Mouse (Mus musculus): ENCODE measurements around the gene Spint2. TPM values are rescaled to one million over a fixed set of nuclear protein-coding genes. Genes with fewer than 3 reads are reported as not detected.
A peak's percentile ranks its signal among the peaks of the same experiment; 100 is the strongest.

The Spint2 gene
- polyA plus RNA-seq, 1 experiment from 2014 or later: 399 TPM

DNA sequence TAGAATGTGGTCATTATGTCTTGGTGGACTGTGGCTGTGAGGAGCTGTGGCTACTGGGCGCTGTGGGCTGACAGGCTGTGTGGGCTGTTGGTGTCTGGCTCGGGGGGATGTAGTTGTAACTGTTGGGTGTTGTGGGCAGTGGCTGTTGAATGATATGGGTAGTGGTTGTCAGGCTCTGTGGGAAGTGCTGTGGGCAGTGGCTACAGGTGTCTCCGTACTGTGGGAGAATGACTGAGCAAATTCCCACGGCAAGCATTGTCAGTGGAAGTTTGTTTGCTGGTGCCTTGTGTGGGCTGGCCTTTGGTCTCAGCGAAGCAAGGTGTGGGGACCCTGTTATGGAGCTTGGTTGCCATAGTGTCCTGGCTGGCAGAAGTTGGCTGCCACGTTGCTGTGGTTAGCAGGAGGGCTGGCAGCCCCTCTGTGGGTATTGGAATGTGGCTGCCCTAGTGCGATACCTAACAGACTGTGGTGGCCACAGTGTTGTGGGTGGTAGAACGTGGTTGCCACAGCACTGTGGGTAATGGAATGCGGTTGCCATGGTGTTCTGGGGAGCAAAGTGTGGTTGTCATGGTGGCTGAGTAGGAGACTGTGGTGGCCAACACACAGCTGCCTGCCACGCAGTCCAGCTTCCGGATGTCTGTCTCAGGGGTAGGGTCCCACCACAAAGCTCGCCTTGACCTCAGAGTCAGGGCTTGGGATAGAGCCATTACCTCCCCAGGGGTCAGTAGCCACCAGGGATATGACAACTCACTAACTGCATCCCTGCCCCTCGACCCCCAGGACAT lies 33.3 kb upstream of the Spint2 start:
- no peak overlapping the region for H3K4me3 ChIP-seq (replicated peaks; ENCODE audit: low read length)
- H3K27ac ChIP-seq (ENCODE audit: low read length): no peak overlapping the region
- H3K36me3 ChIP-seq (ENCODE audit: control insufficient read depth, insufficient read depth, low read length): no peaks in the 10 kb centered on the region
- no peak overlapping the region for H3K4me2 ChIP-seq (ENCODE audit: low read depth, low read length)
- peaks cover 36% of the 10 kb centered on the region for H3K4me1 ChIP-seq (ENCODE audit: control insufficient read depth, insufficient read depth, low read length)
- no peak overlapping the region for H3K9ac ChIP-seq (ENCODE audit: low read length)
- H3K27me3 ChIP-seq (ENCODE audit: control insufficient read depth, insufficient read depth, low read length): no peaks in the 10 kb centered on the region; the same call in 1 of the 2 replicates
- H3K9me3 ChIP-seq (replicated peaks; ENCODE audit: control insufficient read depth, low read length): no peaks in the 10 kb centered on the region
- 77% methylated on average over 13 of the region's 13 CpGs for WGBS
- no peak for ATAC-seq (ENCODE audit: insufficient read depth, low FRiP score)

DNA sequence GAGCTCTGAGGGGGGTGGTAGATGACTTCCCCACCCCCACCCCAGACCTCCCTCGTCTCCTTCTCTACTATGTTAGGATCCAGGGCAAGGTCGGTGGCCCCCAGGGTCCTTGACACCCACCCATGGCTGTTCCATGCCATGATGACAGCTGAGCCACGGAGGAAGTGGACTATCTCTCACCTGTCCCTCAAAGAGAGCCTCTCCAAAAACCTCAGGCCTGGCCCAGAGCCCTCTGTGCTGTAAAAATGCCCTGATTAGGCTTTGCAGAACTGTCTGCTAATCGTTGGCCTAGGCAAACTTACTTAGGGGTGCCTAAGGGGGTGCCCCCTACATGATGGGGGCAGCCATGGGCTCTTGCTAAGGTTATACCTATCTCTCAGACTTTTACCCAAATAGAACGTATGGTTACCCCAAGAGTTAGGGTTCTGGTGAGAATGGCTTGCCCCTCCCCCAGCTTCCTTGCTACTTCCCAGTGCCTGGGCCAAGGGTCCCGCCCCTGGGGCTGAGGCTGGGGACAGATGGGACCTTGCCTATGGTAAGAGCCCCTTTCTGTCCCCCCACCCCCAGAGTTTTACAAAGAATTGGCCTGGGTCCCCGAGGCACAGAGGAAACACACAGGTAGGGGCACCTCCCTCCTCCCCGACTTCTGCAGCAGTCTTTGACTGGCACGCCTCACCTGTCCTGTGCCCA lies 32.0 kb upstream of the Spint2 start:
- ATAC-seq (ENCODE audit: insufficient read depth, low FRiP score): no peak
- WGBS: 51% methylated on average over 9 of the region's 9 CpGs
- Histone ChIP-seq H3K9me3 (replicated peaks; ENCODE audit: control insufficient read depth, low read length) (no peaks in the 10 kb centered on the region), H3K27ac (ENCODE audit: low read length) (no peak overlapping the region), H3K36me3 (ENCODE audit: control insufficient read depth, insufficient read depth, low read length) (no peaks in the 10 kb centered on the region), H3K4me1 (ENCODE audit: control insufficient read depth, insufficient read depth, low read length) (peaks cover 34% of the 10 kb centered on the region), H3K9ac (ENCODE audit: low read length) (no peak overlapping the region), H3K27me3 (ENCODE audit: control insufficient read depth, insufficient read depth, low read length) (peaks cover 3% of the 10 kb centered on the region; the same call in 1 of the 2 replicates), H3K4me2 (ENCODE audit: low read depth, low read length) (no peak overlapping the region), H3K4me3 (replicated peaks; ENCODE audit: low read length) (no peak overlapping the region)

DNA sequence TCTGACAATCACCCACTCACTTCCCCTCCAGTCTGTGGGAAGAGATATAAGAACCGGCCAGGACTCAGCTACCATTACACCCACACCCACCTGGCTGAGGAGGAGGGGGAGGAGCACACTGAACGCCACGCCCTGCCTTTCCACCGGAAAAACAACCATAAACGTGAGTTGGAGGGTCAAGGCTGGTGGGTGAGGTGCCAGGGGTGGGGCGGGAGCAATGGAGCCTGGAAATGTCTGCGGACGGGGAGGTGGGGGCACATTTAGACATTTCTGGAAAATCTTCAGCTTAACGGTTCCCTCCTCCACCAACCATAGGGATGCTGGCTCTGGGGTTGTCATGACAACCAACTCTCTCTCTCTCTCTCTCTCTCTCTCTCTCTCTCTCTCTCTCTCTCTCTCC lies 31.3 kb upstream of the Spint2 start:
- 36% methylated on average over 9 of the region's 9 CpGs for WGBS
- no peak for ATAC-seq (ENCODE audit: insufficient read depth, low FRiP score)
- peaks cover 3% of the 10 kb centered on the region; the same call in 1 of the 2 replicates for H3K27me3 ChIP-seq (ENCODE audit: control insufficient read depth, insufficient read depth, low read length)

DNA sequence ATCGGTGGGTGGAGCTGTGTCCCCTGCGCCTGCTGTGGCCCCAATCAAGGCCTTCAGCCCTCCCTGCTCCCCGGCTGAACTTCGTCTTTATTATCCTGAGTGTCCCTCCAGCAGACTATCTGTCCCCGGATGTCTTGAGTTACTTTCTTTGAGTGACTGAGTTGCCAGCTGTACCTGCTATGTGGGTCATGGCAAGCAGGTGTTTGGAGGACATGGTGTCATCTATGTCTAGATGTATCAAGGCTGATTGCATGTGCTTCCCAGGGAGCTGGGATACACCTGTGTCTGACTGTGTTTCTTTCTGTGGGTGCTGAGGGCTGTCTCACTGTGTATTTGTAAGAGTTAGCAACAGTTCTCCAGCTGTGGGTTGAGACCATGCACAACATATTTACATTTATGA lies 28.0 kb upstream of the Spint2 start:
- no peaks in the 10 kb centered on the region for H3K36me3 ChIP-seq (ENCODE audit: control insufficient read depth, insufficient read depth, low read length)
- H3K9ac ChIP-seq (ENCODE audit: low read length): peak overlapping the region; percentile 79
- WGBS: 8% methylated on average over 5 of the region's 5 CpGs
- peak overlapping the region; percentile 96 for H3K4me2 ChIP-seq (ENCODE audit: low read depth, low read length)
- peaks cover 31% of the 10 kb centered on the region for H3K4me1 ChIP-seq (ENCODE audit: control insufficient read depth, insufficient read depth, low read length)
- peaks cover 12% of the 10 kb centered on the region; the same call in 1 of the 2 replicates for H3K27me3 ChIP-seq (ENCODE audit: control insufficient read depth, insufficient read depth, low read length)
- no peak overlapping the region for H3K27ac ChIP-seq (ENCODE audit: low read length)
- peak overlapping the region; percentile 53 for H3K4me3 ChIP-seq (replicated peaks; ENCODE audit: low read length)
- no peaks in the 10 kb centered on the region for H3K9me3 ChIP-seq (replicated peaks; ENCODE audit: control insufficient read depth, low read length)
- ATAC-seq (ENCODE audit: insufficient read depth, low FRiP score): no peak

More for the DNA sequence above, 31.3 kb upstream of the Spint2 start:
- Histone ChIP-seq H3K4me2 (ENCODE audit: low read depth, low read length) (no peak overlapping the region), H3K36me3 (ENCODE audit: control insufficient read depth, insufficient read depth, low read length) (no peaks in the 10 kb centered on the region), H3K9me3 (replicated peaks; ENCODE audit: control insufficient read depth, low read length) (no peaks in the 10 kb centered on the region), H3K4me3 (replicated peaks; ENCODE audit: low read length) (no peak overlapping the region), H3K4me1 (ENCODE audit: control insufficient read depth, insufficient read depth, low read length) (peaks cover 32% of the 10 kb centered on the region), H3K27ac (ENCODE audit: low read length) (no peak overlapping the region), H3K9ac (ENCODE audit: low read length) (no peak overlapping the region)

DNA sequence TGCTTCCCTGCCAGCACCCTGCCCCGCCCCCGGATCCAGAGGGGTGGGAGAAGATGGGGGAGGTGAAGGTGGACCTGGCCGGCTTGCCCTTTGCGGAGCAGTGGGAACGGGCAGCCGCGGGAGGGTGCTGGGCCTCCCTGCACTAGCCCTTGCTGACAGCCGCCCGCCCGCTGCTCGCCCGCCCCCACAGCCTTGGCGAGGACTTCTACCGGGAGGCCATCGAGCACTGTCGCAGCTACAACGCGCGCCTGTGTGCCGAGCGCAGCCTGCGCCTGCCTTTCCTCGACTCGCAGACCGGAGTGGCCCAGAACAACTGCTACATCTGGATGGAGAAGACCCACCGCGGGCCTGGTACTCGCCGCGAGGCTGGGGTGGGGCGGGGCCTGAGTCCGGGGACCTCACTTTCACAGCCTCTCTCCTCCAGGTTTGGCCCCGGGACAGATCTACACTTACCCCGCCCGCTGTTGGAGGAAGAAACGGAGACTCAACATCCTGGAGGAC lies 27.6 kb upstream of the Spint2 start:
- Histone ChIP-seq H3K27me3 (ENCODE audit: control insufficient read depth, insufficient read depth, low read length) (peaks cover 13% of the 10 kb centered on the region; the same call in 1 of the 2 replicates), H3K4me3 (replicated peaks; ENCODE audit: low read length) (peak overlapping the region; percentile 53), H3K4me1 (ENCODE audit: control insufficient read depth, insufficient read depth, low read length) (peaks cover 36% of the 10 kb centered on the region), H3K9me3 (replicated peaks; ENCODE audit: control insufficient read depth, low read length) (no peaks in the 10 kb centered on the region), H3K36me3 (ENCODE audit: control insufficient read depth, insufficient read depth, low read length) (no peaks in the 10 kb centered on the region), H3K27ac (ENCODE audit: low read length) (no peak overlapping the region), H3K4me2 (ENCODE audit: low read depth, low read length) (peak overlapping the region; percentile 96), H3K9ac (ENCODE audit: low read length) (peak overlapping the region; percentile 79)
- ATAC-seq (ENCODE audit: insufficient read depth, low FRiP score): peak; percentile 11; the same call in 1 of the 2 replicates
- WGBS: under 1% methylated on average over 36 of the region's 36 CpGs

DNA sequence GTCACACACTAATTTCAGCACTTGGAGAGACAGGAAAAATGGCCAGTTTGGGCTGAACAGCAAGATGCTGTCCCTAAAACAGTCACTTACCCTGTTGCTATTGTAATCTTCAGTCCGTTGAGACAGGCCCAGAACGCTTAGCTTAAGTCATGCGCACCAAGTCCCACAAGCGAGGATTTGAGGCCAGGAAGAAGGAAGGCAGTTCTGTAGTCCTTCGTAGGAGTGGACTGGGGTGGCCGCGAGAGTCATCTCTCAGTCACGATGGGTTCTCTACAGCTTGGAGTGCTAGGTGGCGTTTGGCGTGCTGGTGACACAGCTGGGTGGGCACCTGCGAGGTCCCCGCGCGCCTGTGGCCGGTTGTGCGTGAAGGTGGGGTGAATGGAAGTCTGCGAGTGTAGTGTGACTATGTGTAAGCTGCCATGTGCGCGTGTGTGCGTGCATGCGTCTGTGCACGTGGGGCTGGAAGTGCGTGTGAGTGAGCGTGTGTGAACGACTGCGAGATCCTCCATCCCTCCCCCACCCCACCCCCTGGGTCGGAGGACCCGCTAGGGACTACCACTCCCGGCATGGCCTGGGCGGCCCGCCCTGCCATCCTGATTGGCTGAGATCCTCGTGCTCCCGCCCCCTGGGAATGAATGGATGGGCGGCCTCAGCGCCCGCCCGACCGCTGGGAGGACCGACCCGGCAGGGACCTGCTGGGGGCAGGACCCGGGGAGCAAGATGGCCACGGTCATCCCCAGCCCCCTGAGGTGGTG lies 25.8 kb upstream of the Spint2 start:
- H3K27ac ChIP-seq (ENCODE audit: low read length): no peak overlapping the region; the same call in 1 of the 2 replicates
- peaks cover 18% of the 10 kb centered on the region; the same call in 1 of the 2 replicates for H3K27me3 ChIP-seq (ENCODE audit: control insufficient read depth, insufficient read depth, low read length)
- H3K9me3 ChIP-seq (replicated peaks; ENCODE audit: control insufficient read depth, low read length): no peaks in the 10 kb centered on the region
- WGBS: 2% methylated on average over 42 of the region's 42 CpGs
- peaks cover 40% of the 10 kb centered on the region for H3K4me1 ChIP-seq (ENCODE audit: control insufficient read depth, insufficient read depth, low read length)
- H3K9ac ChIP-seq (ENCODE audit: low read length): peak overlapping the region; percentile 70
- H3K4me2 ChIP-seq (ENCODE audit: low read depth, low read length): peak overlapping the region; percentile 99
- peak; percentile 88 for ATAC-seq (ENCODE audit: insufficient read depth, low FRiP score)
- H3K4me3 ChIP-seq (replicated peaks; ENCODE audit: low read length): peak overlapping the region; percentile 68
- no peaks in the 10 kb centered on the region for H3K36me3 ChIP-seq (ENCODE audit: control insufficient read depth, insufficient read depth, low read length)

DNA sequence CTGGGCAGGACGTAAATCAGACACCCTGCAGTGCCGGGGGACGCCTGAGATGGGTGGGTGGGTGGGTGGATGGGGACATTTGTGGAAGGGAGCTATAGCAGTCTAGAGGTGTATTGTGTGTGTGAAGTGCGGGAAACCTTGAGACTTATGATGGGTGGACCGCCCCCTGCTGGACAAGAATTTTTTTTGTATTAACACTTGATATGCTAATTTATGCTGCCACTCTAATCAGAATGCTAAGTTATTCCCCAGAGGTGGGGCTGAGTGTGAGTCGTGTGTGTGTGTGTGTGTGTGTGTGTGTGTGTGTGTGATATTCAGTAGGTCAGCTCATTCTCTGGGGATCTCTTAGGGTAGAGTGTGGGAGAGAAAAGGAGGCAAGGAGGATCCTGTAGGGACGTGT lies 24.9 kb upstream of the Spint2 start:
- Histone ChIP-seq H3K4me1 (ENCODE audit: control insufficient read depth, insufficient read depth, low read length) (peaks cover 40% of the 10 kb centered on the region), H3K27me3 (ENCODE audit: control insufficient read depth, insufficient read depth, low read length) (peaks cover 18% of the 10 kb centered on the region; the same call in 1 of the 2 replicates), H3K9me3 (replicated peaks; ENCODE audit: control insufficient read depth, low read length) (no peaks in the 10 kb centered on the region), H3K4me2 (ENCODE audit: low read depth, low read length) (0 out of 2 replicates have a peak overlapping the region, but pooled peaks have one; percentile 99), H3K36me3 (ENCODE audit: control insufficient read depth, insufficient read depth, low read length) (no peaks in the 10 kb centered on the region), H3K9ac (ENCODE audit: low read length) (no peak overlapping the region), H3K27ac (ENCODE audit: low read length) (no peak overlapping the region), H3K4me3 (replicated peaks; ENCODE audit: low read length) (no peak overlapping the region)
- ATAC-seq (ENCODE audit: insufficient read depth, low FRiP score): no peak
- WGBS: 33% methylated on average over 7 of the region's 7 CpGs

DNA sequence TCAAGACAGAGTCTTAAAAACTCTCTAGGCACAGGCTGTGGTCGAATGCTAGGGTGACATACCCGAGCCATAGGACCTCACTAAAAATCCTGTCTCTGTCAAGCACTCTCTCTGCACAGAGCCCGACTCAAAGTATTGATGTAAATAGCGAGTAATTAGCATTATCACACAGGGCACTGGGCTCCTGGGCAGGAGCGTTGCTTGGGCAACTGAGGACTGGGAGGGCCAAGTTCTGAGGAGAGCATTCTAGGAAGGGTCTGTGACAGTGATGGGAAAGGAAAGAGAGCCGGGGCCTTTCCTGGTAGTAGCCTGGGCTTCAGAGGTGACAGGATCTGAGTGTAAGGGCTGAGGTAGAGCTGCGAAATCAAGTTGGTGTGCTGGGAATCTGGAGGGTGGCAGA lies 24.4 kb upstream of the Spint2 start:
- 69% methylated on average over 7 of the region's 7 CpGs for WGBS
- no peak for ATAC-seq (ENCODE audit: insufficient read depth, low FRiP score)
- Histone ChIP-seq H3K9me3 (replicated peaks; ENCODE audit: control insufficient read depth, low read length) (no peaks in the 10 kb centered on the region), H3K4me3 (replicated peaks; ENCODE audit: low read length) (no peak overlapping the region), H3K27me3 (ENCODE audit: control insufficient read depth, insufficient read depth, low read length) (peaks cover 18% of the 10 kb centered on the region; the same call in 1 of the 2 replicates), H3K4me2 (ENCODE audit: low read depth, low read length) (no peak overlapping the region), H3K9ac (ENCODE audit: low read length) (no peak overlapping the region), H3K27ac (ENCODE audit: low read length) (no peak overlapping the region), H3K4me1 (ENCODE audit: control insufficient read depth, insufficient read depth, low read length) (peaks cover 40% of the 10 kb centered on the region), H3K36me3 (ENCODE audit: control insufficient read depth, insufficient read depth, low read length) (no peaks in the 10 kb centered on the region)

Measured in stomach, embryonic 16.5 days (tissue).